Mouse (Mus musculus) liver, embryonic 11.5 days (tissue): ENCODE results near the gene Ice1. TPM values are rescaled to one million over a fixed set of nuclear protein-coding genes. Genes with fewer than 3 reads are reported as not detected.

Experiments used
- ATAC-seq: fragments of 200-750 bp; cut with Nextera tagmentation; replicated peaks from 2 replicates; pipeline ENCODE4 v1.8.0; 2017; ENCODE audit warnings: moderate number of reproducible peaks, mild to moderate bottlenecking, moderate TSS enrichment, moderate library complexity; ENCODE audit not compliant: low FRiP score
- DNase-seq: peaks from one replicate; pipeline ENCODE4 v3.0.0-alpha.2; 2017; ENCODE audit warnings: low spot score
- H3K27ac ChIP-seq: fragments of 300-500 bp; sonication (generic); 2 replicates; pipeline ENCODE4 v1.5.1; 2014; ENCODE audit warnings: mild to moderate bottlenecking, low read depth, low read length, control low read depth
- H3K27me3 ChIP-seq: fragments of 300-500 bp; sonication (generic); replicated peaks from 2 replicates; pipeline ENCODE4 v1.6.1; 2014; ENCODE audit warnings: low read length, mixed read lengths; ENCODE audit not compliant: control insufficient read depth, insufficient read depth
- H3K36me3 ChIP-seq: fragments of 300-500 bp; sonication (generic); 2 replicates; pipeline ENCODE4 v1.6.1; 2014; ENCODE audit warnings: mild to moderate bottlenecking, low read length, moderate library complexity, mixed read lengths; ENCODE audit not compliant: control insufficient read depth, insufficient read depth
- H3K4me1 ChIP-seq: fragments of 300-500 bp; sonication (generic); replicated peaks from 2 replicates; pipeline ENCODE4 v1.6.1; 2014; ENCODE audit warnings: low read length, mixed read lengths; ENCODE audit not compliant: control insufficient read depth, insufficient read depth
- H3K4me2 ChIP-seq: fragments of 300-500 bp; sonication (generic); 2 replicates; pipeline ENCODE4 v1.6.1; 2014; ENCODE audit warnings: mild to moderate bottlenecking, control low read depth, moderate library complexity
- H3K4me3 ChIP-seq: fragments of 300-500 bp; sonication (generic); 2 replicates; pipeline ENCODE4 v1.5.1; 2014; ENCODE audit warnings: low read depth, low read length, control low read depth
- H3K9ac ChIP-seq: fragments of 300-500 bp; sonication (generic); 2 replicates; pipeline ENCODE4 v1.6.1; 2014; ENCODE audit warnings: low read depth, low read length, control low read depth
- H3K9me3 ChIP-seq: fragments of 300-500 bp; sonication (generic); 2 replicates; pipeline ENCODE4 v1.6.1; 2016; ENCODE audit warnings: low read length, inconsistent platforms, mixed read lengths; ENCODE audit not compliant: control insufficient read depth
- WGBS: fragments of 180-500 bp; shearing (Covaris S2); extraction: QIAGEN DNeasy Blood & Tissue Kit; methylation state at CpG from one replicate; pipeline ENCODE4 v1.1.7; 2014; 5-methylcytosine and 5-hydroxymethylcytosine counted together
- polyA plus RNA-seq: library from polyadenylated mRNA; unstranded; fragments of >200 nt; fragmentation: Nextera tagmentation; extraction: Ambion mirVana; gene quantifications from 2 replicates; pipeline ENCODE4 v1.2.1, GENCODE M21; 2014

Gene Ice1
- 19.5 and 22.0 TPM in 2 replicates for polyA plus RNA-seq

- WGBS = under 1% methylated on average over 34 of the region's 39 CpGs
- Histone ChIP-seq H3K27ac (peak within 1 kb of the TSS; percentile 81), H3K4me1 (peaks cover 19% of the 10 kb centered on the region), H3K9ac (peak within 1 kb of the TSS; percentile 79), H3K36me3 (no peaks in the 10 kb centered on the region), H3K9me3 (no peaks in the 10 kb centered on the region), H3K27me3 (no peaks in the 10 kb centered on the region), H3K4me2 (peak within 1 kb of the TSS; percentile 90), H3K4me3 (peak within 1 kb of the TSS; percentile 80)
- ATAC-seq (peak; percentile 65), DNase-seq (no peak)
Measured at GRCm38 (mm10) chr13:70637282-70637661, at the start of gene Ice1. TSS of gene Ice1 (minus strand) at chr13:70637634.

DNA sequence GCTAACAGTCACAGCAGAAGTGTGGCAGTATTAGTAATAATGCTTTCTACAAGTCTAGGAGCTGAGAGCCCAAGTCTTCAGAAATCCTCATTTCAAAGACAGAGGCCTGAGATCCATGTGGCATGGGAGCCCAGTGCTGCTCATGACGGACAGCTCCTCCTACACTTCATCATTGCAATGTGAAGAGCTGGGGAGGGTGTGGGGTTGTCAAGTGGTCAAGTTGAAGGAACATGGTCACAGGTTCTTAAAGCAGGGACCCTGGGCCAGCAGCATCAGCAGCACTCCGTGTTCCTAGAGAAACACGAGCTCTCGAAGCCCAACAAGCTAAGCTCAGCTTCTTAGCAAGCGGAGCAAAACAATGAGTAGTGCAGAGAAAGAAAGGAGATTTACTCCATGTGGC lies 48.4 kb upstream of the Ice1 start:
- H3K27ac ChIP-seq = no peak overlapping the region
- no peak overlapping the region for H3K9ac ChIP-seq
- 67% methylated on average over 5 of the region's 5 CpGs for WGBS
- ATAC-seq = no peak
- no peaks in the 10 kb centered on the region for H3K27me3 ChIP-seq
- H3K4me3 ChIP-seq = no peak overlapping the region
- no peaks in the 10 kb centered on the region for H3K36me3 ChIP-seq
- no peak overlapping the region for H3K4me2 ChIP-seq
- no peaks in the 10 kb centered on the region for H3K4me1 ChIP-seq
- DNase-seq = no peak
- no peaks in the 10 kb centered on the region for H3K9me3 ChIP-seq

DNA sequence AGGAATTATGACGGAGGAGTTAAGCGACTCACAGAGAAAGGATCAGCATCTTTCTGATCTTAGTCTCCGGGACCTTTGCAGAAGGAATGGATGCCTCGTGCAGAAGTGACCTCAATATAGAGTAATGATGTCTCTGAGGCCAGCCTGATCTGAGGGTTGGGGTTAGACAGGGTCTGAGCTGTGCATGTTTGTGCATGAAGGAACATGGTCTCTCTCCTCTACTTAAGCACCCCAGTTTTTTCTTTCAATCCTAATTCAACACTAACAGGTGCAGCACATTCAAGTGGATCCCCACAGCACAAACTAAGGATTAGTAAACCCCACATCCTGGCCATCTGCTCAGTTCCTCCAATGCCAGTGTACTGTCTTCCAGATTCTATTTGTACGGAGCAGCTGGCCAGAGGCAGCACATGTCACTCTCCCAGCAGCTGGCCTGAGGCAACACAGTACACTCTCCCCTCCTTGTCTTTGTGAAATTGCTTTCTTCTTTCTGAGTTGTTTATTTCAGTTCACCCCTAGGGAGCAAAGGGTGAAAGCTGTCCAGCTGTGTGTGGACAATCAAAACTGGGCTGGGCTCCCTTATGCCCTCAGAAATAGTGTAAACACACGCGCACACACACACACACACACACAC lies 47.7 kb upstream of the Ice1 start:
- Histone ChIP-seq H3K9me3 (no peaks in the 10 kb centered on the region), H3K4me2 (no peak overlapping the region), H3K9ac (no peak overlapping the region), H3K27ac (no peak overlapping the region), H3K4me3 (no peak overlapping the region), H3K27me3 (no peaks in the 10 kb centered on the region), H3K4me1 (no peaks in the 10 kb centered on the region), H3K36me3 (no peaks in the 10 kb centered on the region)
- 80% methylated on average over 7 of the region's 7 CpGs for WGBS
- ATAC-seq (no peak), DNase-seq (no peak)

DNA sequence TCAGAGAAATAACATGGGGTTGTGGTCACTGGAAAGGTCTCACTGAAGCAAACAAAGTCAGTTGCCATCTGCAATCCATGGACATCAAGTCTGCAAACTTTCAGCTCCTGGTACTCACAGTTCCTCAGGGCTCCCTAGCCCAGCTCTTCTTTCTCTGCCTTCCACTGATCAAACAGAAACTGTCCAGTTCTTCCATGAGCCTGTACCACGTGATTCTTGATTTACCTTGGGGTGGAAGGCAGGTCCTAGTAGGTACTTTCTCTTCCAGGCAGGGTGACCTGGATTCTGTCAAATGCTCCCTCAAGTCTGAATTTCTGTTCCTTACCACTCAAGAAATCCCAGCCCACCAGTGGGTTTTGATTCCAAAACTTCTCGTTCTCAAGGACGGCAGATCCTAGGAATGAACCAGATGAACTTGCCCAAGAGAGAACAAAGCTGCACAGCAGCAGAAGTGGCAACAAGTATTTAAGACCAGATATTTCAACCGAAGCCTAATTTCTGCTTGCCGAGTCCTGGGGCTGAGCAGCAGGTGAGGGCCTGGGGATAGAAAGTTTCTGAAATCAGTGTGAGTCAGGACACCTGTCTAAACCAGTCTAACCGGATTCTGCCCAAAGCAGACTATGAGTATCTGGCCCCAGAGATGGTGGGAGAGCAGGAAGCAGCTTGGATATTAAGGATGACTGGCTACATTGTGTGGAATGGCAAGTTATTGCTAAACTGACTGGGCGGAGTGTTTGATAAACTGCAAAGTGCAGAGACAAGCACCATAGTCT lies 44.2 kb upstream of the Ice1 start:
- Histone ChIP-seq H3K4me3 (no peak overlapping the region), H3K27me3 (no peaks in the 10 kb centered on the region), H3K36me3 (no peaks in the 10 kb centered on the region), H3K9me3 (no peaks in the 10 kb centered on the region), H3K4me2 (no peak overlapping the region), H3K4me1 (no peaks in the 10 kb centered on the region), H3K9ac (no peak overlapping the region), H3K27ac (no peak overlapping the region)
- DNase-seq = no peak
- no peak for ATAC-seq
- 81% methylated on average over 7 of the region's 7 CpGs for WGBS

DNA sequence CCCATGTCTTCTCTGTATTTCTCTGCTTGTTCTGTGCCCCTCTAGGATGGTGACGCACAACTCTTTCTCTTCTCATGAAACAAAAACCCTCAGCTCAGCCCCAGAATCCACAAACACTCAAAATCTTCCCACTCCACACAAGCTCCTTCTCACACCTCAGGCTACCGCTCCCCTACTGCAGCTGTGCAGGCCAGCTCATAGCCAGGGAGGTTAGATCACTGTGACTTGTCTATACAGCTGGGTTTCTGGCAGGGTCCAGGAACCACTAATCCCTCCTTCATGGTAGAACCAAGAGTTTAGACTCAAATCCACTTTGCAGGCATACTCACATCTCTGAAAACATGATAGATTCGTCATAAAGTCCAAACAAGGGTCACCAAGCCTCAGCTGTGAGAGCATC lies 42.9 kb upstream of the Ice1 start:
- Histone ChIP-seq H3K27ac (no peak overlapping the region), H3K4me3 (no peak overlapping the region), H3K27me3 (no peaks in the 10 kb centered on the region), H3K4me1 (no peaks in the 10 kb centered on the region), H3K36me3 (no peaks in the 10 kb centered on the region), H3K9me3 (no peaks in the 10 kb centered on the region), H3K4me2 (no peak overlapping the region), H3K9ac (no peak overlapping the region)
- no peak for ATAC-seq
- no peak for DNase-seq
- WGBS = 88% methylated on average over 3 of the region's 3 CpGs

DNA sequence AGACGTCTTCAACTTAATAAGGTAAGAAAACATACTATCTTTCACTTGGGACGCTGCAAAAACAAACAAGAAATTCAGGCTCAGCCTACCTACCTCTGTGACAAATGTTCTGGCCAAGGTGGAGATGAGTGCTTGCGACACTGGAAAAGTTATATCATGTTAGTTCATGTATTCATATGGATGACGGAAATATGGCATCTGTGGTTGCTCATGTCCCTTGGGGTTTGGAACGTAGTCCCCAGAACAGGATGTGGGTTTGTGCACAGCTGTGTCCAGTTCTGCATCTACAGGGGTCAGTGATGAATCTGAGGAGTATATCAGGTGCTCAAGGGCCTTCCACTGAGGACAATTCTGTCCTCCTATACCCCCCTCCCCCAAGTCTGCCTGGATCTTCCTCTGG lies 40.3 kb upstream of the Ice1 start:
- Histone ChIP-seq H3K27ac (no peak overlapping the region), H3K9ac (no peak overlapping the region), H3K27me3 (no peaks in the 10 kb centered on the region), H3K9me3 (no peaks in the 10 kb centered on the region), H3K36me3 (no peaks in the 10 kb centered on the region), H3K4me3 (no peak overlapping the region), H3K4me2 (no peak overlapping the region), H3K4me1 (no peaks in the 10 kb centered on the region)
- no peak for DNase-seq
- 75% methylated on average over 5 of the region's 5 CpGs for WGBS
- no peak for ATAC-seq

- Histone ChIP-seq H3K36me3 (no peaks in the 10 kb centered on the region), H3K4me2 (no peak overlapping the region), H3K9ac (no peak overlapping the region), H3K4me3 (no peak overlapping the region), H3K27ac (no peak overlapping the region), H3K27me3 (no peaks in the 10 kb centered on the region), H3K4me1 (no peaks in the 10 kb centered on the region), H3K9me3 (no peaks in the 10 kb centered on the region)
- WGBS = 63% methylated on average over 20 of the region's 20 CpGs
- DNase-seq (no peak), ATAC-seq (no peak)
Measured at GRCm38 (mm10) chr13:70676243-70677183, 39.1 kb upstream of the Ice1 start.

DNA sequence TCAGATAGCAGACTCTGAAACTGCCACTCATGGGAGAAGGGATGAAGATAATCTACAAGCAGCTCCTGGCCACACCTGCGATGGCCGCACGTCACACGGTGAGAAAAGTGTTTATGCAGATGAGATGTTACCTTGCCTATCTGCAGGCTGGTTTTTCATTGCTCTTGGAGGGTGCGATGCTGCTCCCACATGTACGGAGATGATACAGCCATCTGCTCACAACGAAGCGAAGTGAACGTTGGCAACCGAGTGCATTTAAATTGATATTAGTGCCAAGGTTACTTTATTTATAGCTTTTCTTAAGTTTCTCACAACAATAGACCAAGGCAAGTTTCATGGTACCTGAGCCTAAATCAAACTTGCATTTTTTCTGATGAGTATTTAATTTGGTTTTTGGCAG lies 37.6 kb upstream of the Ice1 start:
- no peak overlapping the region for H3K27ac ChIP-seq
- H3K4me2 ChIP-seq = no peak overlapping the region
- H3K9ac ChIP-seq = no peak overlapping the region
- no peaks in the 10 kb centered on the region for H3K27me3 ChIP-seq
- H3K36me3 ChIP-seq = no peaks in the 10 kb centered on the region
- ATAC-seq (no peak), DNase-seq (no peak)
- no peaks in the 10 kb centered on the region for H3K9me3 ChIP-seq
- no peaks in the 10 kb centered on the region for H3K4me1 ChIP-seq
- H3K4me3 ChIP-seq = no peak overlapping the region
- WGBS = 90% methylated on average over 10 of the region's 10 CpGs
